Mouse (Mus musculus): ENCODE results near the gene Gm11027.

DNA sequence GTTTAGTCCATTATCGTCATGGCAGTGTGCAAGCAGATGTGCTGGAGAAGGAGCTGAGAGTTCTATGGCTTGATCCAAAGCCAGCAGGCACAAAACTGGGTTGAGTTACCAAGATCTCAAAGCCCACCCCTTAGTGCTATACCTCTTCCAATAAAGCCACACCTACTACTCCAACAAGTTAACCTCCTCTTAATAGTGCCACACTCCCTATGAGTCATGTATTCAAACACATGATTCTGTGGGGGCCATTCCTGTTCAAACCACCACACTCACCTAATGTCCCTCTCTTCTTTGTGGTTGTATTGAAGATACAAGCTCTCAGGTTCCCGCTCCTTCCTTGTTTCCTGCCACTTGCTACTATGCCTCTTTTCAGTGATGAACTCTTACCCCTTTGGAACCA is 24.7 kb downstream of the Gm11027 start:
- TF ChIP-seq POLR2A (IDR thresholded peaks at IDR 0.05; ENCODE audit: borderline replicate concordance, control insufficient read depth, low read depth, low read length): no peak
- no peak for TF ChIP-seq CTCF (IDR thresholded peaks at IDR 0.05; ENCODE audit: control insufficient read depth, insufficient read depth, low read length)

All from bone marrow, adult 2 months (tissue).